Mouse (Mus musculus) heart, adult 11 months (tissue): Measurements from ENCODE around the gene Fam98c.
"Not testable (repeated sequence)": the region's sequence is repeated elsewhere in the genome, so short reads cannot be mapped to it uniquely, and the experiment has no call there.

Experiments
- DNase-seq: peaks from one replicate; pipeline ENCODE4 v3.0.0; 2022

Fam98c gene

GRCm38 (mm10) chr7:29155838-29156782 lies at the start of gene Fam98c:
Gene Fam98c (minus strand): TSS chr7:29156234.
- DNase-seq: peak; percentile 99

- no peak for DNase-seq
Measured at GRCm38 (mm10) chr7:29202577-29202976, 46.5 kb upstream of the Fam98c start.

DNA sequence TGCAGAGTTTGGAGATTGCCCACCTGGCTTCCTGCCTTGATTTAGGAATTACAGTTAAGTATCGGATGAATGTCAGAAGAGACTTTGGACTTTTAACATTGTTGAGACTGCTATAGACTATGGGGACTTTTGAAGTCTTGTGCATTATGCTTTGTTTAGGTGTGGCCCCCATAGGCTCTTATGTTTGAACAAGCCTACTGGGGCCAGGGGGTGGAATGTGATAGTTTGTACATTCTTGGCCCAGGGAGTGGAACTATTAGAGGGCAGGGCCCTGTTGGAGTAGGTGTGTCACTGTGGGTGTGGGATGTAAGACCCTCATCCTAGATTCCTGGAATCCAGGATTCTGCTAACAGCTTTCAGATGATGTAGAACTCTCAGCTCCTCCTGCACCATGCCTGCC lies 38.2 kb upstream of the Fam98c start:
- DNase-seq: not testable (repeated sequence)

DNA sequence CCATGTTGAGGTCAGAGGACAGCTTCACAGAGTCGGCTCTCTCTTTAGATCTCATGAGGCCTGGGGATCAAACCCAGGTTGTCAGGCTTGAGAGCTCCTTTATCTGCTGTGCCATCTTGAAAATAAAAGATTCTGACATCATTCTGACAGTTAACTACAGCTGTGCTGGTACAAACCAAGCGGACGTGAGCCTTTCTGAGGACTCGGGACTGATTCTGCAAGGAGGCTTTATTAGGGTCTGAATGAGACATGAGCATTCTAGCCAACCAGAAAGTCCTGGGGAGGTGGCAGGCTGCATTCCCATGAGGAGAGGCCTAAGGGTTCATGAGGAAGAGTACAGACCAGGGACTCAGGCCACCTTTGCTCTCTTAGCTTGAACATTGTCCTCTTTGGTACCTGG lies 25.3 kb upstream of the Fam98c start:
- peak; percentile 89 for DNase-seq

- peak; percentile 87 for DNase-seq
Measured at GRCm38 (mm10) chr7:29180854-29181236, 24.8 kb upstream of the Fam98c start.

DNA sequence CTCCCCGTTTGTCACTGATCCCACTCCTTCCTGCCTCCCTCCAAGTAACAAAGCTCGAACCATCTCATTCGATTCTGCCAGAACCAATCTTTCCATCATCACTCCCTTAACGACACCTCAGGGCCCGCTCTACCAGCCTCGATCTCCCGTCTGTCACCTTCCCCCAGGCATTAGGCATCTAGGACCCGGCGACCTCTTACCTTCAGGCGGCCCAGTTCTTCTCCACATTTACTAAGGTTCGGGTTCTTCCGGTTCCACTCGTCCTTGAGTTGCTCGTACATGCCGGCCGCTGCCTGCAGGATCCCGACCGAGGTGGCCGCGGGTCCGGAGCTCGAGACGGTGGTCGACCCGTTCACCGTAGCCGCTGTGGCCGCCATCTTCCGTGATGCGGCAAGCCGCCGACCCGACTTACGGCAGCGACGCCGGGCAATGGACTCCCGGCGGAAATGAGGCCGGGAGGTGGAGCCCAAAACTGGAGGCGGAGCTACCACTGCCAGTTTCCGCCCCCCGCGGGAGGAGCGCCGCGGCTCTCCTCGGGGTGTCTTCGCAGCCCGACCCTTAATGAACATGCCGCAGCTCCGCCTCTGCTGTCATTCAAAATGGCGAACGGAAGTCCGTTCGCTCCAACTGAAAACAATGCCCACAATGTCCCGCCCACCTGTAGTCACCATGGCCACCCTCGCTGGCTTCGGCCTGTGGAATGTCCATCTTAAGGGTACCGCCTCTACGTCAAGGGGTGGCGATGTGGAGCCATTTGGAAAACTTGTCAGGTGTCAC lies 24.2 kb upstream of the Fam98c start, which contains the start of gene Psmd8:
Gene Psmd8, minus strand, starts transcription at position 625 of the 777 bp plus-strand sequence.
- peak; percentile 100 for DNase-seq

- DNase-seq: peak; percentile 92
Measured at GRCm38 (mm10) chr7:29179323-29179722, 23.3 kb upstream of the Fam98c start.

- DNase-seq: no peak
Measured at GRCm38 (mm10) chr7:29178106-29178505, 22.1 kb upstream of the Fam98c start.

GRCm38 (mm10) chr7:29172390-29173016 lies 16.5 kb upstream of the Fam98c start:
- DNase-seq: no peak

GRCm38 (mm10) chr7:29171562-29172097 lies 15.6 kb upstream of the Fam98c start:
- DNase-seq: no peak

DNA sequence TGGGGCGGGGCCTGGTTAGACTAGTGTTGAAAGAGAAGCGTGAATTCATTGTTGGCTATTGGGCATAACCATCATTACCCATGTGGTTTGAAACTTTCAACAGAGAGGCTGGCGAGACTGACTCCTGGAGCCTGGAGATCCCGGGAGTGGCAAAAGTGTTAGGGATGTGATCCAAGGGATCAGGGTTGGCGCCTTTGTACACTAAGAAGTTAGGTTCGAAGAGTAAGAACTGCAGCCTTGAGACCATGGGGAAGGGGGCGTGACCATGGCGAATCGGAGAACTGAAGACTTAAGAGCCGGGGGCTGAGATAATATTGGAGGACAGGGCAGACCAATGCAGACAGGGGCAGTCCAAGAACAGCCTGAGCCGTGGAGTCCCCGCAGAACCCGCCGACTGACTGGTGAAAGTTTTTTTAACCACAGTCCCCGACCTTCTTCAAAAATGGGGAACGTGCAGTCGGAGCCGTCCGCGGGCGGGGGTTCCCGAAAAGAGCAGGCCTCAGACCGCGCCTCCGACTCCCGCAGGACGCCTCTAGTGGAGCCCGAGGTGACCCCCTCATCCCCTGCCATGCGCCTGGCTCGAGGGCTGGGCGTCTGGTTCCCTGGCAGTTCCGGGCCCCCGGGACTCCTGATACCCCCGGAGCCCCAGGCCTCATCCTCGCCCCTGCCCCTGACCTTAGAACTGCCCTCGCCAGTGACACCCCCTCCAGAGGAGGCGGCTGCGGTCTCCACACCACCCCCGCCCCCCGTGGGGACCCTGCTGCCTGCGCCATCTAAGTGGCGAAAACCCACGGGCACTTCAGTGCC lies 14.9 kb upstream of the Fam98c start:
- DNase-seq: peak; percentile 94

- DNase-seq: peak; percentile 98
Measured at GRCm38 (mm10) chr7:29170066-29170754, 14.2 kb upstream of the Fam98c start, which contains the start of the genes Ggn and Spred3. Gene Ggn (plus strand): TSS chr7:29170210. Gene Spred3 (minus strand): TSS chr7:29170411.

- peak; percentile 99 for DNase-seq
Measured at GRCm38 (mm10) chr7:29169231-29170065, 13.4 kb upstream of the Fam98c start.

- peak; percentile 94 for DNase-seq
Measured at GRCm38 (mm10) chr7:29168791-29169230, 12.8 kb upstream of the Fam98c start.

DNA sequence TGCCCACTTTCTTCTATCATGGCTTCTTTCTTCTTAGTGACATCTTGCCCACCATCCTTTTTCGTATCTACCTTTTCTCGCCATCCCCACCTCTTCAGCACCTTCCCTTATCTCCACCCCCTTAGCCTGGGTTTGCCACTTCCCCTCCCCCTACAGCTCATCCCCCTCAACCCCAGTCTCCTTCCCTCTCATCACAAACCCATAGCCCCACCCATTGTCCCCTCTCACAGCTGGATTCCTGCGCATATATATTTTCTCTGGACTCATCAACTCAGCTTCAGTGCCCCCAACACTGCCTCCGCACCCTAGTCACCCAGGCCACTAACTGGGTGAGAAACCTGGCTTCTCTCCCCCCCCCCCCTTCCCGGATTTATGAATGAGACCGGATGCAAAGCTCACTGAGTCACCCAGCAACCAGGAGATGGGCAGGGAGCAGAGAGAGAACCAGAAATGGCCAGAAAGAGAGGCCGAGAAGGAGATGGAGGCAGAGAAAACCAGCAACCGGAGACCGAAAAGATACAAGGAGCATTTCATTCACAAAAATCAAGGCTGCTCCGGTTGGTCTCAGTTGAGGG lies 12.2 kb upstream of the Fam98c start:
- DNase-seq: no peak

GRCm38 (mm10) chr7:29167656-29168055 lies 11.6 kb upstream of the Fam98c start:
- no peak for DNase-seq

DNA sequence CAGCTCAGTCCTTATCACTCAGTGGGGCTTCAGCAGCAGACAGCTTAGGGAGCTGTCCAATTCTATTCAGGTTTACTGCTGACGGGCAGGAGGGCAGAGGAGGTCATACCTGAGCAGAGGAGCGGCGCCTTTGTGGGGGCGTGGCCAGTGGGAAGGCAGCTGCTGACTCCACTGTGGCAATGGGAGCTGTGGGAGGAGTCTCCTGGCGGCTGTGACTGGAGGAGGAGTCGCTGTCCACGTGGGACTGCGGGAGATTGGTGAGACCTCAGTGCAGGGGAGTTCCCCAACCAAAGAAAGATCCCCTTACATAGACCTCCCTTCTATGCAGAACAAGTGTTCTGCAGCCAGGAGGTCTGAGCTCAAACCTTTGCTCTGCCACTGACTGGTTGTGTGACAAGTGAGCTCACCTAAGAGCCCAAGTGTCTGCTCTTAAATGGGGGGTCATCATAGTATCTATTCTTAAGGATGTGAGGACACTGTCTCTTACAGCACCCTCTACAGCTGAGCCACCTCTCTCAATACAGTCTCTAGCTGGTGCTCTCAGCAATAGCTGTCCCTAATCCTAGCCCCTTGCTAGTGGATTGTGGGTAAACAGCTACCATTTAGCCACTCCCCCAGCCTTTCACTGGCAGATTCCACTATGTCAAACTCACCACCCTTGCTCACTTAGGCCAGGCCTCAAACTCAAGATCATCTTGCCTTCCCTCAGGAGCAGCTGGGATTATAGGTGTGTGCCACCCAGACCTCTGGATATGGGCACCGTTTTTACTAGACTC lies 6.9 kb upstream of the Fam98c start:
- no peak for DNase-seq

DNA sequence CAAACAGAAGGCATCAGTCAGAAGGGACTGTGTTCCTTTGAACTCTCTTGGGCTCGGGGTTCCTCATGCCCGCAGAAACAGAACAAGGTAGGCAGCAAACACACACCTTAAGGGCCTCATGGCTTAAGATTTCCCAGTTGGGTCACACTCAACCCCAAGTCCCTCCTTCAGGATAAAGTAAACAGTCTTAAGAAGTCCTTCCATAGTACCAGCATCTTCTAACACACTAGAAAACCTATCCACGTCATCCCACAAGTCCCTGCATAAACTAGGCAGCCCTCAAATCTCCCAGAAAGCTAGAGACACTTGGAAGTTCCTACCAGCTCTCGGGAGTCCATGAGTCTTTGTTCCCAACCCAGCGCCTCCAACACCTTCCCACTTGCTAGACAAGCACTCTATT lies 6.3 kb upstream of the Fam98c start:
- no peak for DNase-seq

DNA sequence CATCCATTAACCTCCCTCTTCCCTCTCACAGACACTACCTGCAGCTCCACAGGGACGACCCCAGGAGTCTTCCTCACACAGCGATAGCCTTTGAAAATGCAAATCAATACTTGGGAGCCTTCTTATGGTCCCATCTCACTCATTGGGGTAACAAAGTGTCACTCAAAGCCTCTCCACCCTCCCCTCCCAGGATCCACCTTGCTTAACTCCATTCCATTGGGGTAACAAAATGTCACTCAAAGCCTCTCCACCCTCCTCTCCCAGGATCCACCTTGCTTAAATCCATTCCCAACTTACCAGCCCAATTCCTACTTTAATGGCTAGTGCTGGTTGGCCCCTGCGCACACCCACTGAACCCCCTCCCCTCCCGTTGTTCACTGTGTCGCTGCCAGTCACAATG lies 2.2 kb upstream of the Fam98c start:
- DNase-seq: no peak
